Mouse (Mus musculus): ENCODE measurements at regions not wholly inside any gene's neighbourhood (a gene's known extent, or its start where the extent isn't known, plus 50 kb on each side); places are given as distances from the start of the nearest gene placed in this dataset.

- DNase-seq (ENCODE audit: low spot score), result no peak
- no peak overlapping the region for H3K4me3 ChIP-seq (ENCODE audit: low read depth, low read length)
- no peak overlapping the region for H3K9ac ChIP-seq (replicated peaks; ENCODE audit: low read depth)
- no peak overlapping the region for H3K27ac ChIP-seq (ENCODE audit: low read length)
- H3K4me2 ChIP-seq (replicated peaks; ENCODE audit: low read depth, low read length), result no peak overlapping the region
- ATAC-seq, result no peak
- 65% methylated on average over 5 of the region's 5 CpGs for WGBS
- no peaks in the 10 kb centered on the region for H3K27me3 ChIP-seq (replicated peaks; ENCODE audit: insufficient read depth, low read length)
- no peaks in the 10 kb centered on the region for H3K36me3 ChIP-seq (ENCODE audit: insufficient read depth, low read length)
- no peaks in the 10 kb centered on the region for H3K4me1 ChIP-seq (ENCODE audit: insufficient read depth, low read depth, low read length)
- no peaks in the 10 kb centered on the region for H3K9me3 ChIP-seq (ENCODE audit: low read length)
- TF ChIP-seq EP300 (IDR thresholded peaks at IDR 0.05) (no peak), CTCF (IDR thresholded peaks at IDR 0.05) (no peak)
Observed at GRCm38 (mm10) chr2:107609872-107610559, 319.6 kb downstream of the Kcna4 start.

- Histone ChIP-seq H3K27ac (ENCODE audit: low read length) (no peak overlapping the region), H3K9ac (replicated peaks; ENCODE audit: low read depth) (no peak overlapping the region), H3K36me3 (ENCODE audit: insufficient read depth, low read length) (no peaks in the 10 kb centered on the region), H3K9me3 (ENCODE audit: low read length) (no peaks in the 10 kb centered on the region), H3K4me3 (ENCODE audit: low read depth, low read length) (no peak overlapping the region), H3K4me1 (ENCODE audit: insufficient read depth, low read depth, low read length) (no peaks in the 10 kb centered on the region), H3K27me3 (replicated peaks; ENCODE audit: insufficient read depth, low read length) (no peaks in the 10 kb centered on the region), H3K4me2 (replicated peaks; ENCODE audit: low read depth, low read length) (no peak overlapping the region)
- WGBS, result 52% methylated on average over 5 of the region's 5 CpGs
- ATAC-seq (no peak), DNase-seq (ENCODE audit: low spot score) (no peak)
- no peak for TF ChIP-seq CTCF (IDR thresholded peaks at IDR 0.05)
- TF ChIP-seq EP300 (IDR thresholded peaks at IDR 0.05), result no peak
Observed at GRCm38 (mm10) chr2:107611811-107612210, 321.4 kb downstream of the Kcna4 start.

GRCm38 (mm10) chr2:107612221-107612620 lies 321.8 kb downstream of the Kcna4 start:
- DNase-seq (ENCODE audit: low spot score), result no peak
- no peak for TF ChIP-seq EP300 (IDR thresholded peaks at IDR 0.05)
- TF ChIP-seq CTCF (IDR thresholded peaks at IDR 0.05), result no peak
- 33% methylated on average over 2 of the region's 2 CpGs for WGBS
- no peak overlapping the region for H3K4me3 ChIP-seq (ENCODE audit: low read depth, low read length)
- H3K36me3 ChIP-seq (ENCODE audit: insufficient read depth, low read length), result no peaks in the 10 kb centered on the region
- no peak for ATAC-seq
- H3K4me1 ChIP-seq (ENCODE audit: insufficient read depth, low read depth, low read length), result no peaks in the 10 kb centered on the region
- no peaks in the 10 kb centered on the region for H3K9me3 ChIP-seq (ENCODE audit: low read length)
- H3K27me3 ChIP-seq (replicated peaks; ENCODE audit: insufficient read depth, low read length), result no peaks in the 10 kb centered on the region
- H3K27ac ChIP-seq (ENCODE audit: low read length), result no peak overlapping the region
- H3K4me2 ChIP-seq (replicated peaks; ENCODE audit: low read depth, low read length), result no peak overlapping the region
- no peak overlapping the region for H3K9ac ChIP-seq (replicated peaks; ENCODE audit: low read depth)

GRCm38 (mm10) chr2:107614715-107615114 lies 324.3 kb downstream of the Kcna4 start:
- TF ChIP-seq CTCF (IDR thresholded peaks at IDR 0.05) (no peak), EP300 (IDR thresholded peaks at IDR 0.05) (no peak)
- ATAC-seq (no peak), DNase-seq (ENCODE audit: low spot score) (no peak)
- no peak overlapping the region for H3K9ac ChIP-seq (replicated peaks; ENCODE audit: low read depth)
- no peak overlapping the region for H3K27ac ChIP-seq (ENCODE audit: low read length)
- H3K9me3 ChIP-seq (ENCODE audit: low read length), result no peaks in the 10 kb centered on the region
- no peaks in the 10 kb centered on the region for H3K4me1 ChIP-seq (ENCODE audit: insufficient read depth, low read depth, low read length)
- H3K27me3 ChIP-seq (replicated peaks; ENCODE audit: insufficient read depth, low read length), result no peaks in the 10 kb centered on the region
- WGBS, result 31% methylated on average over 3 of the region's 3 CpGs
- no peak overlapping the region for H3K4me2 ChIP-seq (replicated peaks; ENCODE audit: low read depth, low read length)
- no peaks in the 10 kb centered on the region for H3K36me3 ChIP-seq (ENCODE audit: insufficient read depth, low read length)
- H3K4me3 ChIP-seq (ENCODE audit: low read depth, low read length), result no peak overlapping the region

- Histone ChIP-seq H3K9ac (replicated peaks; ENCODE audit: low read depth) (no peak overlapping the region), H3K4me1 (ENCODE audit: insufficient read depth, low read depth, low read length) (no peaks in the 10 kb centered on the region)
- ATAC-seq, result no peak
Observed at GRCm38 (mm10) chr2:107627458-107627857, 337.0 kb downstream of the Kcna4 start.

GRCm38 (mm10) chr2:107659176-107659575 lies 368.7 kb downstream of the Kcna4 start:
- Histone ChIP-seq H3K4me1 (ENCODE audit: insufficient read depth, low read depth, low read length) (no peaks in the 10 kb centered on the region), H3K27ac (ENCODE audit: low read length) (no peak overlapping the region), H3K27me3 (replicated peaks; ENCODE audit: insufficient read depth, low read length) (no peaks in the 10 kb centered on the region), H3K4me3 (ENCODE audit: low read depth, low read length) (no peak overlapping the region), H3K9ac (replicated peaks; ENCODE audit: low read depth) (no peak overlapping the region), H3K9me3 (ENCODE audit: low read length) (no peaks in the 10 kb centered on the region), H3K36me3 (ENCODE audit: insufficient read depth, low read length) (no peaks in the 10 kb centered on the region), H3K4me2 (replicated peaks; ENCODE audit: low read depth, low read length) (no peak overlapping the region)
- ATAC-seq, result no peak
- TF ChIP-seq EP300 (IDR thresholded peaks at IDR 0.05), result no peak
- no peak for TF ChIP-seq CTCF (IDR thresholded peaks at IDR 0.05)
- DNase-seq (ENCODE audit: low spot score), result no peak

More at GRCm38 (mm10) chr2:107627458-107627857, 337.0 kb downstream of the Kcna4 start:
- no peak for TF ChIP-seq EP300 (IDR thresholded peaks at IDR 0.05)
- no peak for TF ChIP-seq CTCF (IDR thresholded peaks at IDR 0.05)
- Histone ChIP-seq H3K4me2 (replicated peaks; ENCODE audit: low read depth, low read length) (no peak overlapping the region), H3K27me3 (replicated peaks; ENCODE audit: insufficient read depth, low read length) (no peaks in the 10 kb centered on the region), H3K36me3 (ENCODE audit: insufficient read depth, low read length) (no peaks in the 10 kb centered on the region), H3K27ac (ENCODE audit: low read length) (no peak overlapping the region), H3K9me3 (ENCODE audit: low read length) (no peaks in the 10 kb centered on the region), H3K4me3 (ENCODE audit: low read depth, low read length) (no peak overlapping the region)
- DNase-seq (ENCODE audit: low spot score), result no peak

Measured in lung, postnatal 0 days (tissue).